Mouse (Mus musculus) cerebellum, postnatal 4 days (tissue): ENCODE data around the gene Slc27a5.

ENCODE experiments used
- DNase-seq, 2 experiments: peaks; one replicate each; pipeline ENCODE4 v3.0.0; 2022; ENCODE audit warnings: low spot score in 2 of 2, mixed read lengths in 1 of 2

Slc27a5 gene

GRCm38 (mm10) chr7:13023928-13024731 is 26.1 kb upstream of the Slc27a5 start:
- DNase-seq: peak; percentile 83 to 96

DNA sequence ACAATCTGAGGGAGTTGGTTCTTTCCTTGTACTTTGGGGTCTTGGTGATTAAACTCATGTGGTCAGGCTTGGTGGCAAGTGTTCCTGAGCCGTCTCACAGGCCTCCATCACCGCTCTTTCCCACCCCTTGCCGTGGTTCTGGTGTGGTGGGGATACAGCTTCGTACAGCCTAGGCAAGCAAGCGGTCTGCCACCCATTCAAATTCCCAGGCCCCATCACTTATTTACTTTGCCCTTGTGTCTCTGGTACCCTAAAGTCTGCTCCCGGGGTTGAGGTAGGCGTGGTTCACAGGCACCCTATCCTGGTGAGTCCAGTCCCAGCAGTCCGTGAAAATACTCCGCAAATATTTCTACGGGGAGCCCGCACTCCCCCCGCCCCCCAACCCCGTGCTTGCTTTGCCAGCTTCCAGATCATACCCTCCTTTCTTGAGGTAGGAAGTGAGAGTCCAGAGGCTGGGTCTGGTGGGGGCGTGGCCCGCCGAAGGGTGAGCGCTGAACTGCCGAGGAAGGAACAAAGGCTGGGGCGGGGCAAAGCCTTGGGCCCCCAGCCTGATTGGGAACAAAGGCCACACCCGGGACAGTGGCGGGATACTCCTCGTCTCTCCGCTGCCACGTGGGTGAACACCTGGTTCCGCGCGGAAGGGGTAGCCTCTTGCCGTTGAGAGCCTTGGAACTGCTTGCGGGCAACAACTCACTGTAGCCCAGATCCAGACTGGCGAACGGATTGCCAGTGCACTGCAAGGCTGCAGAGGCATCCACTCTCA is 25.0 kb upstream of the Slc27a5 start:
- DNase-seq: peak in 1 of 2 experiments; percentile 61

DNA sequence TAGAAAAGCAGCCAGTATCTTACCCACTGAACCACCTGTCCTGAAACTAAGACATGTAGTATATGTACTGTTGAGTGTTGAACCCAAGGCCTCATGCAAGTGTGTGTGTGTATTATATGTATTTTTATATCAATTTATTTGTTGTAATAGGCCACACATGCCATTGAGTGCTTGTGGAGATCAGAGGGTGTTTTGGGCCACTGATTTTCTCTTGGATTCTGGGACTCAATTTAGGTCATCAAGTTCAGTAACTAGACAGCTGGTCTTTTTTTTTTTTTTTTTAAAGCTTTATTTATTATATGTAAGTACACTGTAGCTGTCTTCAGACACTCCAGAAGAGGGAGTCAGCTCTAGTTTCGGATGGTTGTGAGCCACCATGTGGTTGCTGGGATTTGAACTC is 17.2 kb upstream of the Slc27a5 start:
- DNase-seq: no peak

DNA sequence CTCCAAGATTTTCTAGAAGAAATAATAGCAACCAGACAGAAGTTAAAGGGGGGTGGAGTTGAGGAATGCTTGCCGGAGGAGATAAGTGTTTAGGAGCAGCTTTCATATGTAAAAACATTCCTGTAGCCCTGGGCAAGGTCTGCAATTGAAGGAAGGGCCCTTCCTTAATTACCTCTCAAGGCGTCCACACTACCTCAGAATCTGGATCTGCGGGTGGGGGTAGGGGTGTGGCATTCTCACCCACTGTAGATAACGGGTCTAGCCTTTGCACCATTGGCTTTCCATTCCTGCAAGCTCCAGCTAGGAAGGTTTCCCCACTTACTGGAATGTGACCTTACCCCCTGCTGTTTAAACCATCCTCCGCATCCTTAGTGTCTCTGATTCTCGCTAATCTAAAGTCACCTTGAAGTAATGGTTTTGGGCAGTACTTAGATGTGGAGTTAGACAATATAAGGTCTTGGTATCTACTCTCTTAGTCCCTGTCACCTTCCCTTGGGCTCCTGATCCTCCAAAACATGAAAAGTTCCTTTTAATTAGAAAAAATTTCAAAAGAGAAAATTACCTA is 16.4 kb upstream of the Slc27a5 start:
- no peak for DNase-seq

GRCm38 (mm10) chr7:13013671-13014070 is 15.7 kb upstream of the Slc27a5 start:
- no peak for DNase-seq

- DNase-seq: peak in 1 of 2 experiments; percentile 19
Observed at GRCm38 (mm10) chr7:13010005-13010908, 12.3 kb upstream of the Slc27a5 start, which contains the start of gene Zbtb45. Zbtb45 (minus strand) TSS chr7:13010034.

DNA sequence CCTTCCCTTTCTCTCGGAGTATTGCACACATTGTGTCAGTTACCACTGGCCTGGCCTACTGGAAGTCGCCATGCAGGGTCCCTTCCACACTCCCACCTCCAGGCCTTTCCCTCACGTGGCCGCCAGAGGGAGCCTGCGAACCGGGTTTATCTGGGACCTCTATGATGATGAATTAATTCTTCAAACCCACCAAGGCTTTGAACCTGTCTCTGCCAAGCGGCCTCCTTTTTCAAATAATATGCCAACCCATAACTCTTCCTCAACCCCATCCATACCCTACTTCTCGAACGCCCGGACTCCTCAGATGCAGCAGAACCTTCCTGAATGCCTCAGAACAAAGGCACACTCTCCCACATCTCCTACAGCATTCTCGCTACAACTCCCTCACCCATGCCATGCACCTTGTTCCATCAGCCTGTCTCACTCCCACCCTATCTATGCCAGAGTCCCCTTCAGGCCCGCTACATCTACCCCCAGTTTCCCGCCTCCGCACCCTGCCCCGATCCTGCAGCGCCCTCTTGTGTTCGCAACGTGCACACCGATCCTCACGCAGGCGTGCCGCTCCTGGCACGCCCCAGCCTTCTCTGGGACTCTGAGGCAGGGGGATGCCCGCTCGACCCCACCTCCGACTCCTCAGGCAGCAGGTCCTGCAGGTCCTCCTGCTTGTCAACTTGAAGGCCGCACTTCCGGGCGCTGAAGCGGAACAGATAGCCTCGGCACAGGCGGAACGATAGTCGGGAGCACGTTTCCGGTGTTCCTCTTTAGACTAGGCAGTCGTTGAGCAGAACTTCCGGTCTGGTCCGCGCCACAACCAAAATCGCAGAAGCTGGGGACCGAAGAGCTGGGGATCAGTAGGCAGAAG is 11.4 kb upstream of the Slc27a5 start:
- DNase-seq: peak; percentile 84 to 92

DNA sequence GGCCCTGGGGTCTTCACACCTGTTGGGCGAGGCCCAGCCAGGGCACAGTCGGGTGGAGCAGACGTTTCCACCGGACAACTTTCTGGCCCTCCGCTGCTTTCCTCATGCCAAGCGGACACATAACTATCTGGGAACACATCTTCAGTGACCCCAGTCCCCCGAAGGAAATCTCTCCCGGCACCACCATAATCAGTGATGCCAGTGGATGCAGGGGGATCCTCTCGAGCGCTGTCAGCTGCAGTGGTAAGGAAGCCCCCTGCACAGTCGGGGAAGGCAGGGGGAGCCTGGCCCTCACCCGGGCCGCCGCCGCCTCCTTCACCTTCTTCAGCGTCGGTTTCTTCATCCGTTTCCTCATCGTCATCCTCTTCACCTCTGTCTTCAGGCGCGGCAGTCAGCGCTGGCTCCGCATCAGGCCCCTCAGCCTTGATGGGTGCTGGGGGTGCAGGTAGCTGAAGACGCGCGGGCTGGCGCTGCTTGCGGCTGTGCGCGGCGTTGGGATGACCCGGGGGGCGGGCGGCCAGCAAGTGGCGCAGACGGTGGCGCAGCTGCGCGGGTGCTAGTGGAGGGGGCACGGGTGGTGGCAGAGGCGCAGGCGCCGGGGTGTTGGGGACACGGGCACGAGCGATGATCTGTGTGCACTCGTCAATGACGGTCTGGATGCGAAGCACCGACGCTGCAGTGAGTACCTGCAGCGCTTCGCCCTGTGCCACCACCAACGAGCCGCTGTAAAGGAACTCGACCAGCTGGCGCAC is 9.5 kb upstream of the Slc27a5 start:
- DNase-seq: peak in 1 of 2 experiments; percentile 21

GRCm38 (mm10) chr7:13006531-13006930 is 8.5 kb upstream of the Slc27a5 start:
- DNase-seq: peak in 1 of 2 experiments; percentile 1

DNA sequence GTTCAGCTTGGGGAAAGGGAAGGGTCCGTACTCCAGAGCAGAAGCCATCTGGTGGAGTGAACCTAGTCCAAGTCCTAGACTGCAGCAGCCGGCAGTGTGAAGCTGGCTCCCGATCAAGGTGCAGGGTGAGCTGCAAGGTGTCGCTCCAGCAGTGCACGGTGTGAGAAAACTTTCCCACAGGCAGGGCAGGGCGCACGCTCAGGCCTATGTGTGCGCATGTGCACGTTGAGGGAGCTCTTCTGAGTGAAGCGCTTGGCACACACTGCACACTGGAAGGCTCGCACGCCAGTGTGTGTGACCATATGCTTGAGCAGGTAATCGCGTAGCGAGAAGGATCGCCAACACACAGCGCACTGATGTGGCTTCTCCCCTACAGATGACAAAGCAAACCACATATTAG is 8.0 kb upstream of the Slc27a5 start:
- DNase-seq: peak in 1 of 2 experiments; percentile 20

DNA sequence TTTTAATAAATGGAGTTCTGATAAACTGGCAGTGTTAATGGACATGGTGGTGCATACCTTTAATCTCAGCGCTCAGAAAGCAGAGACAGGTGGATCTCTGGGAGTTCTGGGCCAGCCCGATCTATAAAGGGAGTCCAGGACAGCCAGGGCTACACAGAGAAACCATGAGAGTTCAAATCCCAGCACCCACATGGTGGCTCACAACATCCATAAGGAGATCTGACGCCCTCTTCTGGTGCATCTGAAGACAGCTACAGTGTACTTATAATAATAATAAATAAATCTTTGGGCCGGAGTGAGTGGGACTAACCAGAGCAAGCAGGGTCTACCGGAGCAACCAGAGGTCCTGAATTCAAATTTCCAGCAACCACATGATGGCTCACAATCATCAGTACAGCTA is 5.4 kb upstream of the Slc27a5 start:
- no peak for DNase-seq

DNA sequence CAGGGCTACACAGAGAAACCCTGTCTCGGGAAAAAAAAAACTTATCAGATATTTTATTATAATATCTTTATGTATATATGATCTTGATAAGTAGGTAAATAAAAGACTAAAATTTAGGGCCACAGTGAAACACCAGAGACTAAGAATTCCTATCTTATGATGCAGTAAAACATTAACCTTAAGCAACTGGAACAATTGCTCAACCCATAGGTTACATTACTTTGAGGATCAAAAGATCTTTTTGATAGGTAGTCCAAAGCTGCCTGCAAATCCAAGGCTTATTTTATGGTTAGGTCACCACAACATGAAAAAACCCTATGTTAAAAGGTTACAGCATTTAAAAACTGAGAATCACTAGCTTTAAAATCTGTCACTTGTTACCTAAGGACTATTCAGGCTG is 3.6 kb upstream of the Slc27a5 start:
- no peak for DNase-seq

GRCm38 (mm10) chr7:12998851-12999250 is 859 bp upstream of the Slc27a5 start, which contains the start of gene Trim28:
Trim28 (plus strand) TSS chr7:12999114.
- no peak for DNase-seq

GRCm38 (mm10) chr7:12997230-12997629 is 762 bp downstream of the Slc27a5 start:
- DNase-seq: no peak

- DNase-seq: no peak
Observed at GRCm38 (mm10) chr7:12995862-12996261, 2.1 kb downstream of the Slc27a5 start.

GRCm38 (mm10) chr7:12993148-12993547 is 4.8 kb downstream of the Slc27a5 start:
- DNase-seq: no peak

DNA sequence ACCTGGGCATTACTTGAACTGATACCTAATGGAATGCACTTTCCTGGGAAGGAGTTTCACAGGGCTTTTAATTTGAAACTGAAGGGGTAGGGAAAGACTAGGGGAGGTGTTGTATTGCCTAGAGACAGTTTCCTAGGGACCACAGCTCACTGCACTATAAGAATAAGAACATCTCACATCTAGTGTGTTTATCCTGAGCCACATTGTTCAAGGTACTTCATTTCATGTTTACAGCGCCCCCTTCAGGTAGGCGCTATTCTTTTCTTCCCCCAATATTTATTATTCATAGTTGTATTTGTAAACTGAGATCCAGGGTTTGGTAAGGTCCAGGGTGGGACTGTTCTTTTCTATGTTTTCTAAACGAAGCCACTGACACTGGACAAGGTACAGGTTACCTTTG is 5.8 kb downstream of the Slc27a5 start:
- no peak for DNase-seq

GRCm38 (mm10) chr7:12987409-12988189 is 10.4 kb downstream of the Slc27a5 start:
- DNase-seq: no peak

DNA sequence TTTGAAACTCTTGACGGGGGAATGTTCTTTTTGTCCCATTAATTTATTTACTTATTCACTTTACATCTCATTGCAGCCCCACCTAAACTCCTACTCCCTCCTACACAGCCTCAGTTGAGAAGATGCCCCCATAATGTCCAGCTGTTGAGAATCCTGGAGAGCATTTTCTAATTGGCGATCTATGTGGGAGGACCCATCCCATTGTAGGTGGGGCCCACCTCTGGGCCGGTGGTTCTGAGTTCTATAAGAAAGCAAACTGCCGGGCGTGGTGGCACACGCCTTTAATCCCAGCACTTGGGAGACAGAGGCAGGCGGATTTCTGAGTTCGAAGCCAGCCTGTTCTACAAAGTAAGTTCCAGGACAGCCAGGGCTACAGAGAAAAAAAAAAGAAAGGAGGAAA is 11.1 kb downstream of the Slc27a5 start:
- DNase-seq: no peak
